Mouse (Mus musculus) erythroblast, embryonic 14.5 days (primary cell): ENCODE results near the gene Gm47996. TPM values are rescaled to one million over a fixed set of nuclear protein-coding genes. Genes with fewer than 3 reads are reported as not detected.
"Not testable (repeated sequence)": the region's sequence is repeated elsewhere in the genome, so short reads cannot be mapped to it uniquely, and the experiment has no call there.

Source experiments
- H3K27me3 ChIP-seq: 2 replicates; pipeline ENCODE4 v1.6.1; 2012; ENCODE audit warnings: inconsistent platforms; ENCODE audit not compliant: control insufficient read depth
- H3K36me3 ChIP-seq: 2 replicates; pipeline ENCODE4 v1.6.1; 2012; ENCODE audit warnings: mild to moderate bottlenecking, inconsistent platforms; ENCODE audit not compliant: control insufficient read depth
- H3K4me1 ChIP-seq: 2 replicates; pipeline ENCODE4 v1.6.1; 2012; ENCODE audit warnings: inconsistent platforms; ENCODE audit not compliant: control insufficient read depth
- H3K4me3 ChIP-seq: replicated peaks from 2 replicates; pipeline ENCODE3; 2012; ENCODE audit warnings: moderate library complexity, mild to moderate bottlenecking, inconsistent platforms
- H3K9me3 ChIP-seq: 2 replicates; pipeline ENCODE4 v1.6.1; 2012; ENCODE audit warnings: low read length, inconsistent platforms, mixed read lengths; ENCODE audit not compliant: control insufficient read depth
- GATA1 ChIP-seq: IDR thresholded peaks from 2 replicates; pipeline ENCODE4 v1.6.1; 2012; ENCODE audit warnings: low read length, inconsistent platforms, mixed read lengths
- TAL1 ChIP-seq: IDR thresholded peaks from 3 replicates; pipeline ENCODE4 v1.6.1; 2012; ENCODE audit warnings: low read length, inconsistent platforms, mixed read lengths
- polyA plus RNA-seq: library from polyadenylated mRNA; stranded (reverse); fragments of >175 nt; gene quantifications from 2 replicates; pipeline ENCODE4 v1.2.3, GENCODE M21; 2012

Gene Gm47996
- polyA plus RNA-seq, 1 experiment, result not detected

GRCm38 (mm10) chr1:151180167-151180566 lies 29.8 kb upstream of the Gm47996 start:
- H3K4me1 ChIP-seq, result peaks cover 45% of the 10 kb centered on the region
- H3K4me3 ChIP-seq, result no peak overlapping the region

GRCm38 (mm10) chr1:151182266-151182665 lies 27.7 kb upstream of the Gm47996 start, which contains the start of gene Gm47985:
Gene Gm47985, plus strand, starts transcription at chr1:151182537.
- not testable (repeated sequence) for H3K4me3 ChIP-seq, H3K9me3 ChIP-seq, H3K27me3 ChIP-seq, H3K36me3 ChIP-seq
- peaks cover 32% of the 10 kb centered on the region for H3K4me1 ChIP-seq

More at GRCm38 (mm10) chr1:151180167-151180566, 29.8 kb upstream of the Gm47996 start:
- H3K36me3 ChIP-seq, result no peaks in the 10 kb centered on the region
- H3K27me3 ChIP-seq, result no peaks in the 10 kb centered on the region
- H3K9me3 ChIP-seq, result no peaks in the 10 kb centered on the region
- TF ChIP-seq TAL1, result no peak
- TF ChIP-seq GATA1, result no peak

- H3K27me3 ChIP-seq, H3K4me3 ChIP-seq, H3K36me3 ChIP-seq, H3K4me1 ChIP-seq, H3K9me3 ChIP-seq: not testable (repeated sequence)
Observed at GRCm38 (mm10) chr1:151186186-151186585, 23.7 kb upstream of the Gm47996 start.

- not testable (repeated sequence) for H3K9me3 ChIP-seq, H3K4me1 ChIP-seq, H3K36me3 ChIP-seq, H3K4me3 ChIP-seq, H3K27me3 ChIP-seq
Observed at GRCm38 (mm10) chr1:151186879-151187424, 23.0 kb upstream of the Gm47996 start.

GRCm38 (mm10) chr1:151188469-151188868 lies 21.5 kb upstream of the Gm47996 start:
- Histone ChIP-seq H3K27me3 (no peaks in the 10 kb centered on the region), H3K9me3 (no peaks in the 10 kb centered on the region), H3K36me3 (no peaks in the 10 kb centered on the region), H3K4me1 (no peaks in the 10 kb centered on the region), H3K4me3 (no peak overlapping the region)
- TF ChIP-seq TAL1, result no peak
- TF ChIP-seq GATA1, result no peak

GRCm38 (mm10) chr1:151192075-151192474 lies 17.9 kb upstream of the Gm47996 start, which contains the start of gene Gm8947:
Gene Gm8947, plus strand, starts transcription at chr1:151192376.
- not testable (repeated sequence) for H3K27me3 ChIP-seq, H3K4me1 ChIP-seq, H3K4me3 ChIP-seq, H3K9me3 ChIP-seq, H3K36me3 ChIP-seq

- H3K27me3 ChIP-seq, H3K4me1 ChIP-seq, H3K9me3 ChIP-seq, H3K36me3 ChIP-seq, H3K4me3 ChIP-seq: not testable (repeated sequence)
Observed at GRCm38 (mm10) chr1:151192739-151193138, 17.2 kb upstream of the Gm47996 start.

- not testable (repeated sequence) for H3K9me3 ChIP-seq, H3K27me3 ChIP-seq, H3K4me1 ChIP-seq, H3K36me3 ChIP-seq, H3K4me3 ChIP-seq
Observed at GRCm38 (mm10) chr1:151195986-151196385, 13.9 kb upstream of the Gm47996 start.

- not testable (repeated sequence) for H3K9me3 ChIP-seq, H3K4me3 ChIP-seq, H3K36me3 ChIP-seq, H3K27me3 ChIP-seq, H3K4me1 ChIP-seq
Observed at GRCm38 (mm10) chr1:151196690-151197089, 13.2 kb upstream of the Gm47996 start.

GRCm38 (mm10) chr1:151198120-151198519 lies 11.8 kb upstream of the Gm47996 start, which contains the start of gene Gm47995:
Gene Gm47995, plus strand, starts transcription at chr1:151198448.
- not testable (repeated sequence) for H3K4me3 ChIP-seq, H3K4me1 ChIP-seq, H3K36me3 ChIP-seq, H3K9me3 ChIP-seq, H3K27me3 ChIP-seq

GRCm38 (mm10) chr1:151200620-151201019 lies 9.3 kb upstream of the Gm47996 start:
- H3K9me3 ChIP-seq, H3K36me3 ChIP-seq, H3K4me1 ChIP-seq, H3K4me3 ChIP-seq, H3K27me3 ChIP-seq: not testable (repeated sequence)

- H3K4me3 ChIP-seq, H3K36me3 ChIP-seq, H3K9me3 ChIP-seq, H3K27me3 ChIP-seq, H3K4me1 ChIP-seq: not testable (repeated sequence)
Observed at GRCm38 (mm10) chr1:151202771-151203170, 7.2 kb upstream of the Gm47996 start.

- not testable (repeated sequence) for H3K4me1 ChIP-seq, H3K9me3 ChIP-seq, H3K36me3 ChIP-seq, H3K4me3 ChIP-seq, H3K27me3 ChIP-seq
Observed at GRCm38 (mm10) chr1:151203818-151204217, 6.1 kb upstream of the Gm47996 start, which contains the start of gene 3110040M04Rik. Gene 3110040M04Rik, plus strand, starts transcription at chr1:151204121.

- H3K4me3 ChIP-seq, H3K27me3 ChIP-seq, H3K9me3 ChIP-seq, H3K4me1 ChIP-seq, H3K36me3 ChIP-seq: not testable (repeated sequence)
Observed at GRCm38 (mm10) chr1:151208493-151208892, 1.4 kb upstream of the Gm47996 start.

GRCm38 (mm10) chr1:151208944-151209343 lies 987 bp upstream of the Gm47996 start:
- H3K27me3 ChIP-seq, H3K4me1 ChIP-seq, H3K9me3 ChIP-seq: not testable (repeated sequence)

More at GRCm38 (mm10) chr1:151208944-151209343, 987 bp upstream of the Gm47996 start:
- H3K36me3 ChIP-seq, H3K4me3 ChIP-seq: not testable (repeated sequence)
